Comparison of ENCODE assay signal across 10 mouse cellular contexts in genomic region chr2:172241031-172241430, GRCm38 (mm10). TPM values are rescaled to one million over a fixed set of nuclear protein-coding genes. Genes with fewer than 3 reads are reported as not detected.
A peak's percentile ranks its signal among the peaks of the same experiment; 100 is the strongest.
DNase-seq lines count a peak whose midpoint lies in the region; ATAC-seq and TF ChIP-seq lines count a peak whose summit lies in the region.
"Had no signal": no experiment of that assay in that cellular context is flagged by ENCODE, and none has a peak within 500 bp of the region (broad histone marks: within the 10 kb centered on the region; RNA-seq: fewer than 3 reads in every experiment).

No protein-coding gene starts in this region.

- ATAC-seq in limb, embryonic 14.5 days (ENCODE audit: low FRiP score, low read depth): no peak
- no peak for ATAC-seq in midbrain, embryonic 13.5 days

- WGBS in limb, embryonic 14.5 days: 14% methylated on average over 5 of the region's 5 CpGs
- 18% methylated on average over 5 of the region's 5 CpGs for WGBS in midbrain, embryonic 13.5 days

- no peak overlapping the region for H3K9ac ChIP-seq in limb, embryonic 14.5 days (ENCODE audit: low read depth, low read length, severe bottlenecking)
- no peak overlapping the region for H3K9ac ChIP-seq in midbrain, embryonic 13.5 days (replicated peaks)

- H3K9me3 ChIP-seq in limb, embryonic 14.5 days (ENCODE audit: control insufficient read depth, low read length): no peaks in the 10 kb centered on the region
- no peaks in the 10 kb centered on the region for H3K9me3 ChIP-seq in midbrain, embryonic 13.5 days

- peak; percentile 53 to 85 for DNase-seq in adrenal gland, adult (ENCODE audit: inconsistent age in 2 of 2, low spot score in 1 of 2)
- no peak for DNase-seq in adrenal gland, postnatal 4 days (ENCODE audit: low spot score in 2 of 2)
- peak; percentile 62 for DNase-seq in urinary bladder, postnatal 14 days (ENCODE audit: low spot score)
- no peak for DNase-seq in urinary bladder, postnatal 10 days (ENCODE audit: low spot score)
- DNase-seq in limb, embryonic 14.5 days (ENCODE audit: low spot score): peak; percentile 76
- peak; percentile 74 for DNase-seq in yolk sac, embryonic 10.5 days (ENCODE audit: low spot score)
- DNase-seq in cerebellum, adult 11-12 months: no peak

- no peak overlapping the region for H3K4me2 ChIP-seq in limb, embryonic 14.5 days (replicated peaks; ENCODE audit: low read depth, low read length, severe bottlenecking)
- no peak overlapping the region for H3K4me2 ChIP-seq in midbrain, embryonic 13.5 days (replicated peaks)

- no peaks in the 10 kb centered on the region for H3K4me1 ChIP-seq in limb, embryonic 14.5 days (ENCODE audit: control insufficient read depth, insufficient read depth, low read length)
- H3K4me1 ChIP-seq in midbrain, embryonic 13.5 days (replicated peaks): no peaks in the 10 kb centered on the region

- no peaks in the 10 kb centered on the region for H3K36me3 ChIP-seq in limb, embryonic 14.5 days (ENCODE audit: control insufficient read depth, insufficient read depth, low read length)
- no peaks in the 10 kb centered on the region for H3K36me3 ChIP-seq in midbrain, embryonic 13.5 days

- H3K27me3 ChIP-seq in limb, embryonic 14.5 days (ENCODE audit: control insufficient read depth, insufficient read depth, low read length): no peaks in the 10 kb centered on the region
- no peaks in the 10 kb centered on the region for H3K27me3 ChIP-seq in midbrain, embryonic 13.5 days

- no peak overlapping the region for H3K27ac ChIP-seq in limb, embryonic 14.5 days (replicated peaks; ENCODE audit: low read depth, low read length)
- H3K27ac ChIP-seq in midbrain, embryonic 13.5 days: no peak overlapping the region
- H3K27ac ChIP-seq: macrophage had no signal

- no peak for TF ChIP-seq POLR2A in limb, embryonic 14.5 days (IDR thresholded peaks at IDR 0.05; ENCODE audit: borderline replicate concordance, extremely low read depth, insufficient read depth, insufficient read length)

- no peak overlapping the region for H3K4me3 ChIP-seq in limb, embryonic 14.5 days (replicated peaks; ENCODE audit: low read length)
- no peak overlapping the region for H3K4me3 ChIP-seq in midbrain, embryonic 13.5 days (replicated peaks)

RNA-seq across cellular contexts. Expression of gene Mc3r, which starts 7.3 kb away (rescaled TPM):
- total RNA-seq in adrenal gland, postnatal 4 days (2021): not detected
- polyA plus RNA-seq in limb, embryonic 14.5 days (2012; rRNA removed): 0.18 and 0.22 TPM in 2 replicates
- 0.12 TPM in 1 of 2 replicates, not detected in the other for polyA plus RNA-seq in limb, embryonic 14.5 days (2014; fragmentation: Nextera tagmentation; extraction: Ambion mirVana)
- 0.22 and 0.23 TPM in 2 replicates for polyA plus RNA-seq in midbrain, embryonic 13.5 days (2015; fragmentation: Nextera tagmentation; extraction: Ambion mirVana)
- polyA plus RNA-seq: macrophage; testis, adult 2 months had no signal

Comparison
In these comparisons a context has a peak if more than half of its experiments do, and no peak if none do; other contexts are left out.
1. DNase-seq: peak in adrenal gland, adult (2 of 2), urinary bladder, postnatal 14 days (single experiment), limb, embryonic 14.5 days (single experiment) and yolk sac, embryonic 10.5 days (single experiment); none in adrenal gland, postnatal 4 days (0 of 2), urinary bladder, postnatal 10 days (single experiment) and cerebellum, adult 11-12 months (single experiment).